Mouse (Mus musculus) limb, embryonic 11.5 days (tissue): ENCODE results near the gene Fignl1. TPM values are rescaled to one million over a fixed set of nuclear protein-coding genes. Genes with fewer than 3 reads are reported as not detected.

Experiments
- ATAC-seq: fragments of 200-750 bp; cut with Nextera tagmentation; 2 replicates; pipeline ENCODE4 v1.8.0; 2017; ENCODE audit warnings: low read depth; ENCODE audit not compliant: insufficient number of reproducible peaks, low FRiP score, low TSS enrichment
- DNase-seq: peaks from one replicate; pipeline ENCODE4 v3.0.0-alpha.2; 2015; ENCODE audit warnings: low spot score
- H3K27ac ChIP-seq: fragments of 300-500 bp; sonication (generic); replicated peaks from 2 replicates; pipeline ENCODE4 v1.5.1; 2014; ENCODE audit warnings: low read depth, mild to moderate bottlenecking, low read length
- H3K27me3 ChIP-seq: fragments of 300-500 bp; sonication (generic); 2 replicates; pipeline ENCODE4 v1.6.1; 2014; ENCODE audit warnings: mild to moderate bottlenecking, low read length, mixed read lengths; ENCODE audit not compliant: control insufficient read depth, insufficient read depth
- H3K36me3 ChIP-seq: fragments of 300-500 bp; sonication (generic); 2 replicates; pipeline ENCODE4 v1.6.1; 2014; ENCODE audit warnings: mild to moderate bottlenecking, low read length, moderate library complexity, mixed read lengths; ENCODE audit not compliant: control insufficient read depth, insufficient read depth
- H3K4me1 ChIP-seq: fragments of 300-500 bp; sonication (generic); 2 replicates; pipeline ENCODE4 v1.6.1; 2014; ENCODE audit warnings: low read length, mixed read lengths; ENCODE audit not compliant: control insufficient read depth, insufficient read depth
- H3K4me2 ChIP-seq: fragments of 300-500 bp; sonication (generic); 2 replicates; pipeline ENCODE4 v1.6.1; 2014; ENCODE audit warnings: low read depth, mild to moderate bottlenecking, moderate library complexity; ENCODE audit not compliant: severe bottlenecking
- H3K4me3 ChIP-seq: fragments of 300-500 bp; sonication (generic); 2 replicates; pipeline ENCODE4 v1.5.1; 2014; ENCODE audit warnings: low read depth, low read length
- H3K9ac ChIP-seq: fragments of 300-500 bp; sonication (generic); 2 replicates; pipeline ENCODE4 v1.6.1; 2014; ENCODE audit warnings: mild to moderate bottlenecking, low read length
- H3K9me3 ChIP-seq: fragments of 300-500 bp; sonication (generic); 2 replicates; pipeline ENCODE4 v1.6.1; 2016; ENCODE audit warnings: low read length; ENCODE audit not compliant: control insufficient read depth
- WGBS: fragments of 180-500 bp; shearing (Covaris S2); extraction: QIAGEN DNeasy Blood & Tissue Kit; methylation state at CpG from one replicate; pipeline ENCODE4 v1.1.7; 2014; 5-methylcytosine and 5-hydroxymethylcytosine counted together
- polyA plus RNA-seq: library from polyadenylated mRNA; unstranded; fragments of >200 nt; fragmentation: Nextera tagmentation; extraction: Ambion mirVana; gene quantifications from 2 replicates; pipeline ENCODE4 v1.2.1, GENCODE M21; 2014

Fignl1 gene
- polyA plus RNA-seq, 1 experiment from 2014 or later = 96.7 TPM

DNA sequence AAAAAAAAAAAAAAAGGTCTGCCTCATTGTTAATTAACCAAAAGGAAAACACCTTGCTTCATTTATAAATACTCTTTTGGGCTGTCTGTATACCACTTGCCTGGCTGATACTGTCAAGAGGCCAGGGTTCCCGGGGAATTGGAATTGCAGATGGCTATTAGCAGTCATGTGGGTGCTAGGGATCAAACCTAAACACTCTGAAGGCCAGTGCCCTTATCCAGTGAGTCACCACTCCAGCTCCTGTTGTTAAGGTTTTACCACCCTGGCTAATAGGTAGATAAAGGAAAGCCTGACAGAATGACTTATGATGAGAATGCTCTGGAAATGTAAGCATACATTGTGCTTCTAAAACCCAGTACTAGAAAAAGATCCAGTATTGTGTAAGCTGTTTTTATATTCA, 14.1 kb downstream of the Fignl1 start:
- no peaks in the 10 kb centered on the region for H3K4me1 ChIP-seq
- H3K9me3 ChIP-seq = no peaks in the 10 kb centered on the region
- H3K27ac ChIP-seq = no peak overlapping the region
- DNase-seq (no peak), ATAC-seq (no peak)
- no peak overlapping the region for H3K9ac ChIP-seq
- H3K36me3 ChIP-seq = peaks cover 9% of the 10 kb centered on the region; the same call in 1 of the 2 replicates
- H3K4me2 ChIP-seq = no peak overlapping the region
- WGBS = 50% methylated on average over 1 of the region's 1 CpGs
- H3K4me3 ChIP-seq = no peak overlapping the region
- no peaks in the 10 kb centered on the region for H3K27me3 ChIP-seq

- 2% methylated on average over 8 of the region's 8 CpGs for WGBS
Observed at GRCm38 (mm10) chr11:11788521-11788974, 20.2 kb downstream of the Fignl1 start.

DNA sequence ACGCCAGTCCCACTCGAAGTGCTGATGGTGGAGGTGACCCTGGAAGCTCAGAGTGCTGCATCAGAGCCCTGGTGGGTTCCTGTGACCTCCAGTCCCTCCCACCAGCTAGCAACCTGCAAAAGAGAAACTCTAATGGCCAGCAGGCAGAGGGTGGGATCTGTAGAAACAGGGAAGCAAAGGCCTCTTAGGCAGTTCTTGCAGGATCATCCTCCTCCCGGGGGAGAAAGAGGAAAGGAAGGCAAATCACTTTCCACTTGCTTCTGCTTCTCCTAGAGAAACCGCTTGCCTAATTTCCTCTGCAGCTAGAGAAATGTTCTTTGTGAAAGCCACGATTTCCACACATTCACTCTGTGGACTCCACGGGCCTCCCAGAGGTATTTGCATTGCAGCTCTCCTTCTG, 23.3 kb downstream of the Fignl1 start:
- no peak for ATAC-seq
- no peaks in the 10 kb centered on the region for H3K36me3 ChIP-seq
- no peaks in the 10 kb centered on the region for H3K27me3 ChIP-seq
- no peaks in the 10 kb centered on the region for H3K9me3 ChIP-seq
- no peaks in the 10 kb centered on the region for H3K4me1 ChIP-seq
- DNase-seq = no peak
- H3K27ac ChIP-seq = no peak overlapping the region
- WGBS = 65% methylated on average over 6 of the region's 6 CpGs
- H3K9ac ChIP-seq = no peak overlapping the region
- no peak overlapping the region for H3K4me3 ChIP-seq
- H3K4me2 ChIP-seq = no peak overlapping the region

More at GRCm38 (mm10) chr11:11788521-11788974, 20.2 kb downstream of the Fignl1 start:
- Histone ChIP-seq H3K9me3 (no peaks in the 10 kb centered on the region), H3K4me1 (no peaks in the 10 kb centered on the region), H3K4me3 (no peak overlapping the region), H3K36me3 (no peaks in the 10 kb centered on the region), H3K27me3 (no peaks in the 10 kb centered on the region), H3K4me2 (no peak overlapping the region), H3K27ac (no peak overlapping the region), H3K9ac (no peak overlapping the region)
- DNase-seq = peak; percentile 90
- peak; percentile 88 for ATAC-seq

GRCm38 (mm10) chr11:11781728-11782127, 27.0 kb downstream of the Fignl1 start:
- ATAC-seq = no peak
- no peak for DNase-seq
- no peaks in the 10 kb centered on the region for H3K4me1 ChIP-seq
- H3K4me3 ChIP-seq = no peak overlapping the region
- H3K36me3 ChIP-seq = no peaks in the 10 kb centered on the region
- no peak overlapping the region for H3K9ac ChIP-seq
- H3K27ac ChIP-seq = no peak overlapping the region
- H3K9me3 ChIP-seq = no peaks in the 10 kb centered on the region
- H3K27me3 ChIP-seq = no peaks in the 10 kb centered on the region
- H3K4me2 ChIP-seq = no peak overlapping the region
- WGBS = 81% methylated on average over 8 of the region's 8 CpGs

- no peak overlapping the region for H3K9ac ChIP-seq
- H3K9me3 ChIP-seq = no peaks in the 10 kb centered on the region
- no peaks in the 10 kb centered on the region for H3K36me3 ChIP-seq
- no peak overlapping the region for H3K4me2 ChIP-seq
- H3K4me3 ChIP-seq = no peak overlapping the region
- DNase-seq (no peak), ATAC-seq (no peak)
- no peak overlapping the region for H3K27ac ChIP-seq
- H3K4me1 ChIP-seq = no peaks in the 10 kb centered on the region
- WGBS = 91% methylated on average over 6 of the region's 6 CpGs
- H3K27me3 ChIP-seq = no peaks in the 10 kb centered on the region
Observed at GRCm38 (mm10) chr11:11778345-11778744, 30.4 kb downstream of the Fignl1 start.

DNA sequence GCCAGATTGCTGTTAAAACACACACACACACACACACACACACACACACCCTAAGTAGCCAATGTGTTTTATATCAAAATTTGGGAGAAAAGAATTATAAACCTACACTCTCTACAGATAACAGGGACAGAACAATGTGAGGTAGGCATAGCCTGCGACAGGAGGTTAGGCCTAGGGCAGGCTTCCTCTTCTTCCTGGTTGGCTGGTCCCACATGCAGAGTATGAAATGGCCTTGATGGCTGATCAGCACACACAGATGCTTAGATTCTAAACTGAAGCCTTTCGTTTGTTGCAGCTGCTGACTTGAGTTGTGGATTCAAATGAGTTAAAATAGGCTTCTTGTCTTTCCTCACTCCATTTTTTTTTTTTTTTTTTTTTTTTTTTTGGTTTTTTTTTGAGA, 31.0 kb downstream of the Fignl1 start:
- H3K27me3 ChIP-seq = no peaks in the 10 kb centered on the region
- no peaks in the 10 kb centered on the region for H3K9me3 ChIP-seq
- H3K4me1 ChIP-seq = no peaks in the 10 kb centered on the region
- H3K36me3 ChIP-seq = no peaks in the 10 kb centered on the region
- ATAC-seq (no peak), DNase-seq (no peak)
- no peak overlapping the region for H3K4me2 ChIP-seq
- H3K27ac ChIP-seq = no peak overlapping the region
- WGBS = 90% methylated on average over 2 of the region's 2 CpGs
- H3K4me3 ChIP-seq = no peak overlapping the region
- H3K9ac ChIP-seq = no peak overlapping the region

GRCm38 (mm10) chr11:11777246-11777645, 31.5 kb downstream of the Fignl1 start:
- Histone ChIP-seq H3K4me3 (no peak overlapping the region), H3K27ac (no peak overlapping the region), H3K36me3 (no peaks in the 10 kb centered on the region), H3K4me2 (no peak overlapping the region), H3K9ac (no peak overlapping the region), H3K9me3 (no peaks in the 10 kb centered on the region), H3K4me1 (no peaks in the 10 kb centered on the region), H3K27me3 (no peaks in the 10 kb centered on the region)
- 75% methylated on average over 3 of the region's 3 CpGs for WGBS
- DNase-seq (no peak), ATAC-seq (no peak)

GRCm38 (mm10) chr11:11776822-11777174, 32.0 kb downstream of the Fignl1 start:
- Histone ChIP-seq H3K9me3 (no peaks in the 10 kb centered on the region), H3K4me2 (no peak overlapping the region), H3K27me3 (no peaks in the 10 kb centered on the region), H3K9ac (no peak overlapping the region), H3K4me1 (no peaks in the 10 kb centered on the region), H3K27ac (no peak overlapping the region), H3K4me3 (no peak overlapping the region), H3K36me3 (no peaks in the 10 kb centered on the region)
- ATAC-seq (no peak), DNase-seq (no peak)
- WGBS = 87% methylated on average over 7 of the region's 7 CpGs

GRCm38 (mm10) chr11:11776071-11776821, 32.5 kb downstream of the Fignl1 start:
- DNase-seq (no peak), ATAC-seq (no peak)
- Histone ChIP-seq H3K27ac (no peak overlapping the region), H3K4me1 (no peaks in the 10 kb centered on the region), H3K9me3 (no peaks in the 10 kb centered on the region), H3K4me3 (no peak overlapping the region), H3K36me3 (no peaks in the 10 kb centered on the region), H3K27me3 (no peaks in the 10 kb centered on the region), H3K4me2 (no peak overlapping the region), H3K9ac (no peak overlapping the region)
- 76% methylated on average over 4 of the region's 4 CpGs for WGBS
